Mouse (Mus musculus) kidney, postnatal 36 days (tissue): ENCODE measurements around the gene 2810004N23Rik.
A peak's percentile ranks its signal among the peaks of the same experiment; 100 is the strongest.

ENCODE experiments used
- DNase-seq, 2 experiments: peaks; one replicate each; pipeline ENCODE4 v3.0.0; 2021 to 2022; ENCODE audit warnings: mixed read lengths in 2 of 2

Gene 2810004N23Rik

GRCm38 (mm10) chr8:124819612-124820115 lies 43.3 kb downstream of the 2810004N23Rik start:
- DNase-seq: no peak

DNA sequence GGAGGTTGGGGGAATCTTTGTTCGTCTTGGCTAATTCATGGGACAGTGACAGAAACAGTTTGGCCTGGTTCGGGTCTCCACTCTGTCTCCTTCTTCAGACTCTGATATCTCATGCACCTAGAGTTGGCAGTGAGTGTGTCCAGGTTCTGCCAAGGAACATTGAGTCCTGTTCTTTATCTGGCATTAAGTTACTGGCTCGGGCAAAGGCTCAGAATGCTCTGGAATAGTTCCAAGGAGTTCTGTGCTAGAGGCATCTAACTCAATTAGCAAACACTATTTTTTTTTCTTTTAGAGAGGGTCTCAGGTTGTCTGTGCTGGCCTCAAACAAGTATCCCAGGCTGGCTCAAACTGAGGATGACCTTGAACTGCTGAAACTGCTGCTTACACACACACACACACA lies 45.6 kb downstream of the 2810004N23Rik start:
- peak; percentile 57 to 77 for DNase-seq

DNA sequence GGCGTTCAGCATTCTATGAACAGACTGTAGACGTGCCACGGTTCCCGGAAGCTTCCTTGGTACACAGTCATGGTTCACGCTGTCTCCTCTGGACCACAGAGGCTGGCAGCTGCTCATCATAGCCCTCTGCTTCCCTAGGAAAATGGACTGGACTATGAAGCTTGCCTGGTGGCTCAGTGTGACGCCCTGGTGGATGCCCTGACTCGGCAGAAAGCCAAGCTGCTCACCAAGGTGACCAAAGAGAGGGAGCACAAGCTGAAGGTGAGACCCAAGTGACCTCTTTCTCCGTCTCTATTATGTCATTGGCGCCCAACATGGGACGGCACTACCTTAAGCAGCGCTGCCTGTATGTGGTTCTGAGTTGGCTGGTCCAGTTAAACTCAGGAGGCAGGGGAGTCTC lies 46.1 kb downstream of the 2810004N23Rik start:
- DNase-seq: peak in 1 of 2 experiments; percentile 75

DNA sequence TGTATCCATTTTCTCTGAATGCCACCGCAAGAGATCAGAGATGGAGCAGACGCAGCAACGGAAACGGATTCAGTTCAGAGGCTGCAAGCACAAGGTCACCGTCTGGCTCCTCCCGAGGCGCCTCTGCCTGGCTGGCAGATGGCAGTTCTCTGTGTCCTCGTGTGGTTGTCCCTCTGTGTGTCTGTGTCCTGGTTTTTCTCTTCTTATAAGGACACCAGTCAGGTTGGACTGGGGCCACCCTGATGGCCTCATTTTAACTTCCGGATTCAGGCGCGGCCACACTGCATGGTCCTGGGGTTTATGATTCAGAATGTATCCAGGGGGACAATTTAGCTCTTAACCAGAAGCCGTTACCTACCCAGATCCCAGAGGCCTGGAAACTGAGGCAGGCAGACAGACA lies 47.0 kb downstream of the 2810004N23Rik start:
- DNase-seq: no peak

DNA sequence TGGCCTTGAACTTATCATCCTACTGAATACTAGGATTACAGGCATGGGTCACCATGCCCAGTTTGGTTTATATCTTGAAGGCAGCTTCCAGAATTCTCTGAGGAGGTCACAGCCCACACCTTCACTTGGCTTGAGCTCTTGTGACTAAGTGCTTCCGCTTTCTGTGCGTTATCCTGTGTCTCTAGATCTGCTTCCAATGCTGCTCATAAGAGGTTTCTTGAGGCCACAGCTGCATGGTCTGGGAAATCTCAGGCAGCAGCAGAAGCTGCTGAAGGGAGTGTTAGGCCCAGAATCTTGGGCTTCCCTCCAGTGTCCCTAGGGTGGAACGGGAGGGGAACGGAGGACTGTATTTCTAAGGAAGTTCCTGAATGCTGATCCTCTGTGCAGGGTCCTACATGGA lies 49.6 kb downstream of the 2810004N23Rik start:
- no peak for DNase-seq

DNA sequence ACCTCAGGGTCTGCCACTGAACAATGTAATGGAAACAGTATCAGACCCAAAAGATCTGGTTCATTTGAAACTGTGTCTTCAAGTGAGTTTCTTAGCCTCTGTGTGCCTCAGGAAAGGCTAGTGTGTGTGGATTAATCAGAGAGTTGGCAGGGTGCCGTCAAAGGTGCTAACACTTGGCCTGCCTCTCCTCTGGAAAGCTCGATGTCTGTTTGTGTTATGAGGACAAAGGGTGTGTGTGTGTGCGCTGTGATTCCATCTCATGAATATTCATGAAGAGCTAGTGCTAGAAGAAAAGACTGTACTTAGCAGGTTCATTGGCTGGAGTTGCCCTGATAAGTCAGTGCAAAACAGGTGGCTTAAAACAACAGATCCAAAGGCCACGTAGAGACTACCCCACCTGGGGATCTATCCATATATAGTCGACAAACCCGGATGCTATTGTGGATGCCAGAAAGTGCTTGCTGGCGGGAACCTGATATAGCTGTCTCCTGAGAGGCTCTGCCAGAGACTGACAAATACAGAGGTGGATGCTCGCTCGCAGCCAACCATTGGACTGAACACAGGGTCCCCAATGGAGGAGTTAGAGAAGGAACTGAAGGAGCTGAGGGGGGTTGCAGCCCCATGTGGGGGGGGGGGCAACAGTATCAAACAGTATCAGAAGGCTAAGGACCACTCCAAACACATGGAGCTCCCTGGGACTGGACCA lies 52.1 kb downstream of the 2810004N23Rik start:
- DNase-seq: peak; percentile 76 to 80

GRCm38 (mm10) chr8:124810056-124810610 lies 52.8 kb downstream of the 2810004N23Rik start:
- DNase-seq: peak in 1 of 2 experiments; percentile 82

- no peak for DNase-seq
These were observed 53.5 kb downstream of the 2810004N23Rik start for GRCm38 (mm10) chr8:124809419-124809818.

DNA sequence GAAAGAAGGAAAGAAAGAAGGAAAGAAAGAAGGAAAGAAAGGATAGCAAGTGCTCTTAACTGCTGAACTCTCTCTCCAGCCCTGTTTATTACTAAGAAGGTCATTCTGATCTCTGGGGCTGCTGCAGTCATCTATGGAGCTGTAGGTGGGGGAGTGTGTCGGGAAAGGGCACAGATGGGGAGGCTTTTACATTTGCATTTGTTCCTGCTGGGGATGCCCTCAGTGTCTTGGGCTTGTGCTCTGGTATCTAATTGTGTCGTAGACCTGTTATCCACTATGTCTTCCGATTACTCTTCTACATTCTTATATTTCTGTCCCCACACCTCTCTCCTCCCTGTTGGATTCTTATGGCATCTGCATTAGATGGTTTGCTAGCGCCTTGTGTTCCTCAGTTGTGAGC lies 56.9 kb downstream of the 2810004N23Rik start:
- no peak for DNase-seq

GRCm38 (mm10) chr8:124803824-124804702 lies 58.9 kb downstream of the 2810004N23Rik start:
- DNase-seq: peak in 1 of 2 experiments; percentile 14

DNA sequence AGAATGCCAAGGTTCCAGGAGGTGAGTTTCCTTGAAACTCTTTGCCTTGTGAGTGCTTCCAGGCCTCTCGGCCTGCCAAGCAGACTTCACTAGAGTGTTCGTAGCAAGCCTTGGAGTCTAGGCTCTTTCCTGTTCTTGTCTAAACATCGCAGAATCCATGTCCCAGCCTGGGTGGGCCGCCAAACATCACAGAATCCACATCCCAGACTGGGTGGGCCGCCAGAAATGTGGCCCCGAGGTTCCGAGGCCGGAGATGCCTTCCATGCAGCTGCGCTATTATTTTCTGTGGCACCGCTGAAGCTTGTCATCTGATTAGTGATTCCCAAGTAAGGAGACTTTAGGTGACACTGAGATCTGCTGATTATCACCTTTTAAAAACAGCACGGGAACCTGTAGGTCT lies 62.4 kb downstream of the 2810004N23Rik start:
- DNase-seq: no peak

DNA sequence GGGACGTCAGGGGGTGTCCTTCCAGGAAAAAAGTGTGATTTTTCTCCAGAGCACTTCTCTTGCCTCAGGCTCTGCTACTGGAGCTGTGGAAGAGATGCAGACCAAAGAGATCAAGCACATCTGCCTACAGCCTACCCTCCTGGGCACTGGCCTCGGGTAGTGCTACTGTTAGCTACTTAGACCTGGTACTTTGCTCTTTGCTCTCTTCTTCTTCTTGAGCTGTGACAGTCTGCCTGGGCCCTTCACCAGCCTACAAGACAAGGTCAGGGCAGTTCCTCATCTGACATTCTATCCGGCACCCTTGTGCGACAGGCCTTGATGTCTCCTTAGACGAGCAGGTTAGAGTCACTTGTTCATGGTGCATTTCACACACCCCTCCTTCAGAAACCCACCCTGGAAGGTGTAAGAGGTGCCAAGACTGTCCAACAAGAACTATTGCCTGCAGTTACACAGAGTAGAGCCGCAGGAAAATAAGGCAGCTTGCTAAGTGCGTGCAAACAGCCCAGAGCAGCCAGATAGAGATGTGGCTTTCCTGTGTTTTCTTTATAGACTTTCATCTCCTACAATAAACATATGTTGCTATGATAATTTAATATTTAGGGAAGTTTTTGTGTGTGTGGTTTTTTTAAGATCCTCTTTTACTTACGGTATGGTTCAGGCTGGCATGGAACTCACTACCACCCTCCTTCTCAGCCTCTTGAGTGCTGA lies 67.0 kb downstream of the 2810004N23Rik start:
- peak in 1 of 2 experiments; percentile 47 for DNase-seq

DNA sequence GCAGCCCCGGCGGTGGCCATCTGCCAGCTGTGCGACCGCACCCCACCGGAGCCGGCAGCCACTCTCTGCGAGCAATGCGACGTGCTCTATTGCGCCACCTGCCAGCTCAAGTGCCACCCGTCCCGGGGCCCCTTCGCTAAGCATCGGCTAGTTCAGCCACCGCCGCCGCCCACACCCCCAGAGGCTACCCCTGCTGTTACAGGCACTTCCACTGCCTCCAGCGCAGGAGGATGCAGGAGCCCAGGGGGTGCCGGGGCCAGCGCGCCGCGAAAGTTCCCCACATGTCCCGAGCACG lies 68.5 kb downstream of the 2810004N23Rik start:
- peak in 1 of 2 experiments; percentile 76 for DNase-seq

- DNase-seq: peak in 1 of 2 experiments; percentile 11
These were observed 69.0 kb downstream of the 2810004N23Rik start for GRCm38 (mm10) chr8:124793661-124794485.

GRCm38 (mm10) chr8:124793172-124793651 lies 69.7 kb downstream of the 2810004N23Rik start:
- DNase-seq: peak; percentile 90 to 97

GRCm38 (mm10) chr8:124792708-124793107 lies 70.2 kb downstream of the 2810004N23Rik start, which contains the start of gene Trim67:
Gene Trim67, plus strand, starts transcription at chr8:124793092.
- DNase-seq: peak in 1 of 2 experiments; percentile 56

- DNase-seq: peak in 1 of 2 experiments; percentile 20
These were observed 70.7 kb downstream of the 2810004N23Rik start for GRCm38 (mm10) chr8:124792186-124792585.

DNA sequence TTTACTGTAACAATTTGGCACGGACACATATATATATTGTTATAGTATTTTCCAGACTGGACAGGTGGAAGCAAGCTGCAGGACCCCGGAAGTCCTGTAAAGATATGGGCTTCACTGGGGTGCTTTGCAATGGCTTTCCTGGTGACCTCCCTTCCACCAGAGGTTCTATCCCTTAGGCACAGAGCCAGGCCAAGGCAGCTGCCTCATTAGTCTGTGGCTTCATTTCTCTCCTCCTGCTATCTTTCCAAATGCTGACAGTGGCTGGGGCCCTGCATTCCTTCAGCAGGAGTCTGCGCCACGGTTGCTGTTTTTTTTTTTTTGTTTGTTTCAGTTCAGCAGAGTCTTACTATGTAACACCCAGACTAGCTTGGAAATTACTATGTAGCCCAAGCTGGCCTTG lies 71.2 kb downstream of the 2810004N23Rik start:
- no peak for DNase-seq

DNA sequence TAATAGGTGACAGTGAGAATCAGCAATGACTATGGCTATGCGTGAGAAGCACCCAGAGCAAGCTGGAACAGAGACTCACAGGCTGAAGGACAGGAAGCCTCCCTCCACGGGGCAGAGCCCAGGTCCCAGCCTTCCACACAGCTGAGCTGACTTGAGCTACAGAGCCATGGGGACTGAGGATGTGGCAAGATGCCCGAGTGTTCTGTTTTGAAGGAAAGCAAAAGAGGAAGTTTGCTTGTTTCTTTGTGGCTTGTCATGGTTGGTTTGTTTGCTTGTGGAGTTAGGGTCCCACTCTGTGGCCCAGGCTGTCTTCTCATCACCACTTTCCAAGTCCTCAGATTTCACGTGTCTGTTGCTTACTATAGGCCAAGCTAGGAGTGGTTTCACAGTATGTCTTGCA lies 72.2 kb downstream of the 2810004N23Rik start:
- no peak for DNase-seq
